Mouse (Mus musculus): ENCODE data around the gene Methig1. TPM values are rescaled to one million over a fixed set of nuclear protein-coding genes. Genes with fewer than 3 reads are reported as not detected.

The Methig1 gene
- polyA plus RNA-seq, 1 experiment from 2014 or later: not detected

GRCm38 (mm10) chr15:100406088-100406487 lies 53.1 kb downstream of the Methig1 start:
- Histone ChIP-seq H3K4me2 (ENCODE audit: low read depth, severe bottlenecking) (no peak overlapping the region), H3K27ac (replicated peaks; ENCODE audit: low read depth, low read length) (no peak overlapping the region), H3K9ac (ENCODE audit: low read length) (no peak overlapping the region), H3K27me3 (ENCODE audit: control insufficient read depth, insufficient read depth, low read length) (no peaks in the 10 kb centered on the region), H3K36me3 (ENCODE audit: control insufficient read depth, insufficient read depth, low read length) (peaks cover 12% of the 10 kb centered on the region; the same call in 1 of the 2 replicates), H3K4me1 (ENCODE audit: control insufficient read depth, insufficient read depth, low read length) (no peaks in the 10 kb centered on the region), H3K9me3 (ENCODE audit: control insufficient read depth, low read length) (no peaks in the 10 kb centered on the region), H3K4me3 (ENCODE audit: low read depth, low read length) (no peak overlapping the region)
- DNase-seq (ENCODE audit: low spot score): no peak
- no peak for ATAC-seq (ENCODE audit: insufficient number of reproducible peaks, low FRiP score, low TSS enrichment, low read depth)
- WGBS: 85% methylated on average over 5 of the region's 5 CpGs

GRCm38 (mm10) chr15:100410918-100411672 lies 58.1 kb downstream of the Methig1 start:
- no peaks in the 10 kb centered on the region for H3K4me1 ChIP-seq (ENCODE audit: control insufficient read depth, insufficient read depth, low read length)
- H3K4me2 ChIP-seq (ENCODE audit: low read depth, severe bottlenecking): no peak overlapping the region
- H3K27ac ChIP-seq (replicated peaks; ENCODE audit: low read depth, low read length): no peak overlapping the region
- H3K27me3 ChIP-seq (ENCODE audit: control insufficient read depth, insufficient read depth, low read length): no peaks in the 10 kb centered on the region
- H3K4me3 ChIP-seq (ENCODE audit: low read depth, low read length): no peak overlapping the region
- 57% methylated on average over 14 of the region's 14 CpGs for WGBS
- ATAC-seq (ENCODE audit: insufficient number of reproducible peaks, low FRiP score, low TSS enrichment, low read depth): no peak
- peaks cover 5% of the 10 kb centered on the region; the same call in 1 of the 2 replicates for H3K36me3 ChIP-seq (ENCODE audit: control insufficient read depth, insufficient read depth, low read length)
- peak; percentile 31 for DNase-seq (ENCODE audit: low spot score)
- H3K9me3 ChIP-seq (ENCODE audit: control insufficient read depth, low read length): no peaks in the 10 kb centered on the region
- no peak overlapping the region for H3K9ac ChIP-seq (ENCODE audit: low read length)

GRCm38 (mm10) chr15:100411731-100412130 lies 58.8 kb downstream of the Methig1 start:
- no peak for ATAC-seq (ENCODE audit: insufficient number of reproducible peaks, low FRiP score, low TSS enrichment, low read depth)
- Histone ChIP-seq H3K36me3 (ENCODE audit: control insufficient read depth, insufficient read depth, low read length) (peaks cover 5% of the 10 kb centered on the region; the same call in 1 of the 2 replicates), H3K4me1 (ENCODE audit: control insufficient read depth, insufficient read depth, low read length) (no peaks in the 10 kb centered on the region), H3K27ac (replicated peaks; ENCODE audit: low read depth, low read length) (no peak overlapping the region), H3K9ac (ENCODE audit: low read length) (no peak overlapping the region), H3K4me2 (ENCODE audit: low read depth, severe bottlenecking) (no peak overlapping the region), H3K9me3 (ENCODE audit: control insufficient read depth, low read length) (no peaks in the 10 kb centered on the region), H3K27me3 (ENCODE audit: control insufficient read depth, insufficient read depth, low read length) (no peaks in the 10 kb centered on the region), H3K4me3 (ENCODE audit: low read depth, low read length) (no peak overlapping the region)
- WGBS: 84% methylated on average over 5 of the region's 5 CpGs
- no peak for DNase-seq (ENCODE audit: low spot score)

GRCm38 (mm10) chr15:100413306-100413705 lies 60.4 kb downstream of the Methig1 start:
- Histone ChIP-seq H3K36me3 (ENCODE audit: control insufficient read depth, insufficient read depth, low read length) (no peaks in the 10 kb centered on the region), H3K4me1 (ENCODE audit: control insufficient read depth, insufficient read depth, low read length) (no peaks in the 10 kb centered on the region), H3K27me3 (ENCODE audit: control insufficient read depth, insufficient read depth, low read length) (no peaks in the 10 kb centered on the region), H3K9me3 (ENCODE audit: control insufficient read depth, low read length) (no peaks in the 10 kb centered on the region), H3K4me2 (ENCODE audit: low read depth, severe bottlenecking) (no peak overlapping the region), H3K27ac (replicated peaks; ENCODE audit: low read depth, low read length) (no peak overlapping the region), H3K4me3 (ENCODE audit: low read depth, low read length) (no peak overlapping the region), H3K9ac (ENCODE audit: low read length) (no peak overlapping the region)
- WGBS: 78% methylated on average over 4 of the region's 5 CpGs
- ATAC-seq (ENCODE audit: insufficient number of reproducible peaks, low FRiP score, low TSS enrichment, low read depth) (no peak), DNase-seq (ENCODE audit: low spot score) (no peak)

GRCm38 (mm10) chr15:100414011-100414410 lies 61.1 kb downstream of the Methig1 start:
- DNase-seq (ENCODE audit: low spot score): no peak
- WGBS: 54% methylated on average over 4 of the region's 4 CpGs
- no peak for ATAC-seq (ENCODE audit: insufficient number of reproducible peaks, low FRiP score, low TSS enrichment, low read depth)
- H3K4me1 ChIP-seq (ENCODE audit: control insufficient read depth, insufficient read depth, low read length): no peaks in the 10 kb centered on the region
- no peak overlapping the region for H3K4me2 ChIP-seq (ENCODE audit: low read depth, severe bottlenecking)
- no peak overlapping the region for H3K27ac ChIP-seq (replicated peaks; ENCODE audit: low read depth, low read length)
- H3K4me3 ChIP-seq (ENCODE audit: low read depth, low read length): no peak overlapping the region
- H3K27me3 ChIP-seq (ENCODE audit: control insufficient read depth, insufficient read depth, low read length): no peaks in the 10 kb centered on the region
- H3K36me3 ChIP-seq (ENCODE audit: control insufficient read depth, insufficient read depth, low read length): no peaks in the 10 kb centered on the region
- H3K9me3 ChIP-seq (ENCODE audit: control insufficient read depth, low read length): no peaks in the 10 kb centered on the region
- H3K9ac ChIP-seq (ENCODE audit: low read length): no peak overlapping the region

- Histone ChIP-seq H3K4me2 (ENCODE audit: low read depth, severe bottlenecking) (no peak overlapping the region), H3K36me3 (ENCODE audit: control insufficient read depth, insufficient read depth, low read length) (no peaks in the 10 kb centered on the region), H3K4me3 (ENCODE audit: low read depth, low read length) (no peak overlapping the region), H3K9me3 (ENCODE audit: control insufficient read depth, low read length) (no peaks in the 10 kb centered on the region), H3K9ac (ENCODE audit: low read length) (no peak overlapping the region), H3K4me1 (ENCODE audit: control insufficient read depth, insufficient read depth, low read length) (peaks cover 4% of the 10 kb centered on the region; the same call in 1 of the 2 replicates), H3K27me3 (ENCODE audit: control insufficient read depth, insufficient read depth, low read length) (no peaks in the 10 kb centered on the region), H3K27ac (replicated peaks; ENCODE audit: low read depth, low read length) (no peak overlapping the region)
- DNase-seq (ENCODE audit: low spot score): no peak
- WGBS: 92% methylated on average over 13 of the region's 13 CpGs
- ATAC-seq (ENCODE audit: insufficient number of reproducible peaks, low FRiP score, low TSS enrichment, low read depth): no peak
Measured at GRCm38 (mm10) chr15:100414942-100415341, 62.0 kb downstream of the Methig1 start.

GRCm38 (mm10) chr15:100415684-100416083 lies 62.7 kb downstream of the Methig1 start:
- DNase-seq (ENCODE audit: low spot score) (no peak), ATAC-seq (ENCODE audit: insufficient number of reproducible peaks, low FRiP score, low TSS enrichment, low read depth) (no peak)
- H3K4me2 ChIP-seq (ENCODE audit: low read depth, severe bottlenecking): no peak overlapping the region
- H3K9ac ChIP-seq (ENCODE audit: low read length): no peak overlapping the region
- no peak overlapping the region for H3K4me3 ChIP-seq (ENCODE audit: low read depth, low read length)
- 92% methylated on average over 8 of the region's 8 CpGs for WGBS
- H3K27me3 ChIP-seq (ENCODE audit: control insufficient read depth, insufficient read depth, low read length): no peaks in the 10 kb centered on the region
- no peaks in the 10 kb centered on the region for H3K9me3 ChIP-seq (ENCODE audit: control insufficient read depth, low read length)
- peaks cover 4% of the 10 kb centered on the region; the same call in 1 of the 2 replicates for H3K4me1 ChIP-seq (ENCODE audit: control insufficient read depth, insufficient read depth, low read length)
- H3K36me3 ChIP-seq (ENCODE audit: control insufficient read depth, insufficient read depth, low read length): no peaks in the 10 kb centered on the region
- H3K27ac ChIP-seq (replicated peaks; ENCODE audit: low read depth, low read length): no peak overlapping the region

- Histone ChIP-seq H3K27me3 (ENCODE audit: control insufficient read depth, insufficient read depth, low read length) (no peaks in the 10 kb centered on the region), H3K27ac (replicated peaks; ENCODE audit: low read depth, low read length) (no peak overlapping the region), H3K9me3 (ENCODE audit: control insufficient read depth, low read length) (no peaks in the 10 kb centered on the region), H3K4me3 (ENCODE audit: low read depth, low read length) (no peak overlapping the region), H3K9ac (ENCODE audit: low read length) (no peak overlapping the region), H3K4me2 (ENCODE audit: low read depth, severe bottlenecking) (no peak overlapping the region), H3K4me1 (ENCODE audit: control insufficient read depth, insufficient read depth, low read length) (peaks cover 11% of the 10 kb centered on the region), H3K36me3 (ENCODE audit: control insufficient read depth, insufficient read depth, low read length) (no peaks in the 10 kb centered on the region)
- 91% methylated on average over 9 of the region's 9 CpGs for WGBS
- DNase-seq (ENCODE audit: low spot score) (no peak), ATAC-seq (ENCODE audit: insufficient number of reproducible peaks, low FRiP score, low TSS enrichment, low read depth) (no peak)
Measured at GRCm38 (mm10) chr15:100417854-100418450, 65.0 kb downstream of the Methig1 start.

All from limb, embryonic 11.5 days (tissue).